Mouse (Mus musculus): ENCODE measurements around the gene Olfr1176. TPM values are rescaled to one million over a fixed set of nuclear protein-coding genes. Genes with fewer than 3 reads are reported as not detected.
A peak's percentile ranks its signal among the peaks of the same experiment; 100 is the strongest.

Olfr1176 gene
- not detected in 2 replicates for polyA plus RNA-seq (2015; fragmentation: Nextera tagmentation; extraction: Ambion mirVana)

GRCm38 (mm10) chr2:88336421-88336820, at the start of gene Olfr1176:
Gene Olfr1176 (plus strand): TSS chr2:88336721.
- no peak for ATAC-seq (ENCODE audit: low FRiP score, low read depth)
- WGBS: 69% methylated on average over 1 of the region's 1 CpGs
- no peak within 1 kb of the TSS for H3K9ac ChIP-seq
- no peak within 1 kb of the TSS for H3K27ac ChIP-seq (replicated peaks)
- no peaks in the 10 kb centered on the region for H3K36me3 ChIP-seq
- no peak within 1 kb of the TSS for H3K4me3 ChIP-seq
- H3K4me2 ChIP-seq: no peak within 1 kb of the TSS
- no peaks in the 10 kb centered on the region for H3K27me3 ChIP-seq
- no peaks in the 10 kb centered on the region for H3K9me3 ChIP-seq
- H3K4me1 ChIP-seq (replicated peaks): no peaks in the 10 kb centered on the region

DNA sequence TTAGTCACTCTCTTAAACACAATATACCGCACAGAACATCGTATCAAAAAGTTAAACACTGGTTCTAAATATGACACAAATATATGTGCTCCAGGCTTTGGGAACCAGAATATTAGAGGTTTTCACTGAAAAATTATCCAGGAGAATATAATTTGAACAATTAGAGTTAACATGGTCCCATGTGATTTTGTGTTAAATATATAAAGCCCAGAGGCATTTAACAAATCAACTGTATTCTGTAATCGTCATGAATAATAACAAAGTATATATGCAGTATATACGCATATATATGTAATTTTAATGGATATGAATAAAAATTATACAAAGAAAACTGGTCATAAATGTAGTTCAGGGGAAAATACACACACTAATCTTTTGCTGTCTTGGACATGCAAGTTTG, 21.5 kb upstream of the Olfr1176 start, which contains the start of gene Olfr1174-ps:
TSS of gene Olfr1174-ps (minus strand) at position 101 of the 400 bp plus-strand sequence.
- Histone ChIP-seq H3K4me1 (replicated peaks) (no peaks in the 10 kb centered on the region), H3K27ac (replicated peaks) (no peak within 1 kb of the TSS), H3K9ac (no peak within 1 kb of the TSS), H3K9me3 (no peaks in the 10 kb centered on the region), H3K27me3 (no peaks in the 10 kb centered on the region), H3K4me2 (no peak within 1 kb of the TSS), H3K36me3 (no peaks in the 10 kb centered on the region), H3K4me3 (no peak within 1 kb of the TSS)
- no peak for ATAC-seq (ENCODE audit: low FRiP score, low read depth)
- WGBS: 90% methylated on average over 4 of the region's 4 CpGs

DNA sequence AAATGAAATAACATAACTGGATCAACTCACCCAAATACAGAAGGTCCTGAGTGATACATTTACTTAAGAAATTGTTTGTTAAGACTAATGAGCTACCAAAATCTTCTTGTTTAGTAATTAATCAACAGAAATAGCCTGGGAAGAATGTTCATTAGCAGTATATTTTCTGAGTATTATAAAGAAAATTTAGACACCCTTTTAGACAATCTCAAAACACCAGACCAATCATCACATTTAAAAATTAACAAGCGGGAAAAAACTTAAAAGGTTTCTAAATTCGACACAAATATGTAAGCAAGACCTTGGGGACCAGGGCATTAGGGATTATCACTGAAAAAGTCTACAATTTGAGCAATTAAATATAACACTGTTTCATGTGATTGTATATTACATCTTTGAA, 9.4 kb upstream of the Olfr1176 start, which contains the start of gene Olfr1175-ps:
TSS of gene Olfr1175-ps (minus strand) at position 101 of the 400 bp plus-strand sequence.
- 92% methylated on average over 2 of the region's 2 CpGs for WGBS
- H3K27me3 ChIP-seq: no peaks in the 10 kb centered on the region
- no peak within 1 kb of the TSS for H3K4me2 ChIP-seq
- no peak for ATAC-seq (ENCODE audit: low FRiP score, low read depth)
- no peak within 1 kb of the TSS for H3K4me3 ChIP-seq
- H3K4me1 ChIP-seq (replicated peaks): no peaks in the 10 kb centered on the region
- H3K36me3 ChIP-seq: no peaks in the 10 kb centered on the region
- H3K9me3 ChIP-seq: no peaks in the 10 kb centered on the region
- H3K9ac ChIP-seq: no peak within 1 kb of the TSS
- H3K27ac ChIP-seq (replicated peaks): no peak within 1 kb of the TSS

- H3K36me3 ChIP-seq: no peaks in the 10 kb centered on the region
- H3K9me3 ChIP-seq: no peaks in the 10 kb centered on the region
- H3K4me3 ChIP-seq: no peak within 1 kb of the TSS
- H3K4me1 ChIP-seq (replicated peaks): no peaks in the 10 kb centered on the region
- no peaks in the 10 kb centered on the region for H3K27me3 ChIP-seq
- H3K27ac ChIP-seq (replicated peaks): no peak within 1 kb of the TSS
- no peak within 1 kb of the TSS for H3K9ac ChIP-seq
- WGBS: 89% methylated on average over 1 of the region's 1 CpGs
- ATAC-seq (ENCODE audit: low FRiP score, low read depth): no peak
- no peak within 1 kb of the TSS for H3K4me2 ChIP-seq
Measured at GRCm38 (mm10) chr2:88346392-88346791, 9.9 kb downstream of the Olfr1176 start, which contains the start of gene Olfr1177-ps. Gene Olfr1177-ps (minus strand): TSS chr2:88346492.

- Histone ChIP-seq H3K36me3 (no peaks in the 10 kb centered on the region), H3K4me3 (no peak overlapping the region), H3K9ac (no peak overlapping the region), H3K27ac (replicated peaks) (no peak overlapping the region), H3K4me1 (replicated peaks) (no peaks in the 10 kb centered on the region), H3K9me3 (no peaks in the 10 kb centered on the region), H3K27me3 (no peaks in the 10 kb centered on the region), H3K4me2 (no peak overlapping the region)
- WGBS: 3% methylated on average over 2 of the region's 2 CpGs
- peak; percentile 76 for ATAC-seq (ENCODE audit: low FRiP score, low read depth)
Measured at GRCm38 (mm10) chr2:88356304-88356703, 19.8 kb downstream of the Olfr1176 start.

- WGBS: 84% methylated on average over 1 of the region's 1 CpGs
- Histone ChIP-seq H3K27ac (replicated peaks) (no peak within 1 kb of the TSS), H3K27me3 (no peaks in the 10 kb centered on the region), H3K9me3 (no peaks in the 10 kb centered on the region), H3K9ac (no peak within 1 kb of the TSS), H3K36me3 (no peaks in the 10 kb centered on the region), H3K4me3 (no peak within 1 kb of the TSS), H3K4me2 (no peak within 1 kb of the TSS), H3K4me1 (replicated peaks) (no peaks in the 10 kb centered on the region)
- ATAC-seq (ENCODE audit: low FRiP score, low read depth): no peak
Measured at GRCm38 (mm10) chr2:88386762-88387161, 50.2 kb downstream of the Olfr1176 start, which contains the start of gene Olfr1178. Gene Olfr1178 (plus strand): TSS chr2:88387062.

Other genes with a start within 250 kb of the Olfr1176 start
- not detected in 2 replicates for gene Olfr1164, start 242.8 kb upstream of the Olfr1176 start, polyA plus RNA-seq (2015; fragmentation: Nextera tagmentation; extraction: Ambion mirVana)
- gene Olfr1166, start 208.4 kb upstream of the Olfr1176 start, polyA plus RNA-seq (2015; fragmentation: Nextera tagmentation; extraction: Ambion mirVana): not detected in 2 replicates
- gene Olfr1167, start 181.5 kb upstream of the Olfr1176 start, polyA plus RNA-seq (2015; fragmentation: Nextera tagmentation; extraction: Ambion mirVana): not detected in 2 replicates
- not detected in 2 replicates for gene Olfr1168, start 154.8 kb upstream of the Olfr1176 start, polyA plus RNA-seq (2015; fragmentation: Nextera tagmentation; extraction: Ambion mirVana)
- not detected in 2 replicates for gene Olfr1170, start 108.4 kb upstream of the Olfr1176 start, polyA plus RNA-seq (2015; fragmentation: Nextera tagmentation; extraction: Ambion mirVana)
- not detected in 2 replicates for gene Olfr1173, start 56.8 kb upstream of the Olfr1176 start, polyA plus RNA-seq (2015; fragmentation: Nextera tagmentation; extraction: Ambion mirVana)
- gene Olfr1174-ps, start 21.6 kb upstream of the Olfr1176 start, polyA plus RNA-seq (2015; fragmentation: Nextera tagmentation; extraction: Ambion mirVana): not detected in 2 replicates
- not detected in 2 replicates for gene Olfr1175-ps, start 9.5 kb upstream of the Olfr1176 start, polyA plus RNA-seq (2015; fragmentation: Nextera tagmentation; extraction: Ambion mirVana)
- gene Olfr1177-ps, start 9.8 kb downstream of the Olfr1176 start, polyA plus RNA-seq (2015; fragmentation: Nextera tagmentation; extraction: Ambion mirVana): not detected in 2 replicates
- not detected in 2 replicates for gene Olfr1178, start 50.3 kb downstream of the Olfr1176 start, polyA plus RNA-seq (2015; fragmentation: Nextera tagmentation; extraction: Ambion mirVana)
- gene Olfr1179, start 69.7 kb downstream of the Olfr1176 start, polyA plus RNA-seq (2015; fragmentation: Nextera tagmentation; extraction: Ambion mirVana): not detected in 2 replicates
- not detected in 2 replicates for gene Olfr1180, start 82.4 kb downstream of the Olfr1176 start, polyA plus RNA-seq (2015; fragmentation: Nextera tagmentation; extraction: Ambion mirVana)
- not detected in 2 replicates for gene Olfr1181, start 89.5 kb downstream of the Olfr1176 start, polyA plus RNA-seq (2015; fragmentation: Nextera tagmentation; extraction: Ambion mirVana)
- gene Gm13757, start 112.4 kb downstream of the Olfr1176 start, polyA plus RNA-seq (2015; fragmentation: Nextera tagmentation; extraction: Ambion mirVana): not detected in 2 replicates
- not detected in 2 replicates for gene Olfr1183, start 118.1 kb downstream of the Olfr1176 start, polyA plus RNA-seq (2015; fragmentation: Nextera tagmentation; extraction: Ambion mirVana)
- not detected in 2 replicates for gene Olfr1184, start 146.9 kb downstream of the Olfr1176 start, polyA plus RNA-seq (2015; fragmentation: Nextera tagmentation; extraction: Ambion mirVana)
- gene Olfr1185-ps1, start 156.6 kb downstream of the Olfr1176 start, polyA plus RNA-seq (2015; fragmentation: Nextera tagmentation; extraction: Ambion mirVana): not detected in 2 replicates
- not detected in 2 replicates for gene Olfr1186, start 181.8 kb downstream of the Olfr1176 start, polyA plus RNA-seq (2015; fragmentation: Nextera tagmentation; extraction: Ambion mirVana)
- gene Olfr1188, start 220.2 kb downstream of the Olfr1176 start, polyA plus RNA-seq (2015; fragmentation: Nextera tagmentation; extraction: Ambion mirVana): not detected in 2 replicates
- not detected in 2 replicates for gene Olfr1189, start 249.7 kb downstream of the Olfr1176 start, polyA plus RNA-seq (2015; fragmentation: Nextera tagmentation; extraction: Ambion mirVana)

Data from hindbrain, embryonic 15.5 days (tissue).